Mouse (Mus musculus): ENCODE measurements around the gene Rabl3.

- TF ChIP-seq CTCF (conservative IDR thresholded peaks at IDR 0.05; ENCODE audit: low read length) (no peak), NANOG (IDR thresholded peaks at IDR 0.05; ENCODE audit: borderline replicate concordance, low read length) (no peak), POU5F1 (IDR thresholded peaks at IDR 0.05; ENCODE audit: borderline replicate concordance, low read length) (no peak)
These were observed 35.2 kb upstream of the Rabl3 start for GRCm38 (mm10) chr16:37504517-37504916.
